Mouse (Mus musculus): ENCODE measurements at regions not wholly inside any gene's neighbourhood (a gene's known extent, or its start where the extent isn't known, plus 50 kb on each side); places are given as distances from the start of the nearest gene placed in this dataset.

- Histone ChIP-seq H3K4me1 (replicated peaks; ENCODE audit: insufficient read depth, low read length) (no peaks in the 10 kb centered on the region), H3K9ac (ENCODE audit: low read depth, low read length) (no peak overlapping the region), H3K27me3 (ENCODE audit: insufficient read depth, low read length) (no peaks in the 10 kb centered on the region), H3K27ac (no peak overlapping the region), H3K4me3 (replicated peaks; ENCODE audit: low read depth, low read length) (no peak overlapping the region), H3K9me3 (replicated peaks; ENCODE audit: low read length) (no peaks in the 10 kb centered on the region), H3K36me3 (ENCODE audit: insufficient read depth, low read length) (no peaks in the 10 kb centered on the region), H3K4me2 (ENCODE audit: low read length) (no peak overlapping the region)
- ATAC-seq (replicated peaks; ENCODE audit: low FRiP score, low read depth), result no peak
- no peak for TF ChIP-seq CTCF (IDR thresholded peaks at IDR 0.05; ENCODE audit: low read depth)
- WGBS, result 60% methylated on average over 2 of the region's 2 CpGs
- no peak for DNase-seq (ENCODE audit: low spot score)
Measured at GRCm38 (mm10) chr6:12171189-12171588, 263.6 kb downstream of the Phf14 start.

- no peak for TF ChIP-seq CTCF (IDR thresholded peaks at IDR 0.05; ENCODE audit: low read depth)
- no peak overlapping the region for H3K4me3 ChIP-seq (replicated peaks; ENCODE audit: low read depth, low read length)
- H3K9me3 ChIP-seq (replicated peaks; ENCODE audit: low read length), result no peaks in the 10 kb centered on the region
- no peak overlapping the region for H3K4me2 ChIP-seq (ENCODE audit: low read length)
- no peak overlapping the region for H3K9ac ChIP-seq (ENCODE audit: low read depth, low read length)
- H3K27ac ChIP-seq, result no peak overlapping the region
- no peak for DNase-seq (ENCODE audit: low spot score)
- no peaks in the 10 kb centered on the region for H3K27me3 ChIP-seq (ENCODE audit: insufficient read depth, low read length)
- no peak for ATAC-seq (replicated peaks; ENCODE audit: low FRiP score, low read depth)
- H3K36me3 ChIP-seq (ENCODE audit: insufficient read depth, low read length), result no peaks in the 10 kb centered on the region
- no peaks in the 10 kb centered on the region for H3K4me1 ChIP-seq (replicated peaks; ENCODE audit: insufficient read depth, low read length)
Measured at GRCm38 (mm10) chr6:12177996-12178395, 270.4 kb downstream of the Phf14 start.

GRCm38 (mm10) chr6:12180951-12181350, 273.3 kb downstream of the Phf14 start:
- no peak for TF ChIP-seq CTCF (IDR thresholded peaks at IDR 0.05; ENCODE audit: low read depth)
- Histone ChIP-seq H3K4me1 (replicated peaks; ENCODE audit: insufficient read depth, low read length) (no peaks in the 10 kb centered on the region), H3K9ac (ENCODE audit: low read depth, low read length) (no peak overlapping the region), H3K9me3 (replicated peaks; ENCODE audit: low read length) (no peaks in the 10 kb centered on the region), H3K4me2 (ENCODE audit: low read length) (no peak overlapping the region), H3K27me3 (ENCODE audit: insufficient read depth, low read length) (no peaks in the 10 kb centered on the region), H3K27ac (no peak overlapping the region), H3K36me3 (ENCODE audit: insufficient read depth, low read length) (no peaks in the 10 kb centered on the region), H3K4me3 (replicated peaks; ENCODE audit: low read depth, low read length) (no peak overlapping the region)
- WGBS, result 39% methylated on average over 3 of the region's 3 CpGs
- ATAC-seq (replicated peaks; ENCODE audit: low FRiP score, low read depth) (no peak), DNase-seq (ENCODE audit: low spot score) (no peak)

GRCm38 (mm10) chr6:12210190-12210589, 302.6 kb downstream of the Phf14 start:
- H3K9me3 ChIP-seq (replicated peaks; ENCODE audit: low read length), result no peaks in the 10 kb centered on the region
- H3K36me3 ChIP-seq (ENCODE audit: insufficient read depth, low read length), result no peaks in the 10 kb centered on the region
- H3K4me3 ChIP-seq (replicated peaks; ENCODE audit: low read depth, low read length), result no peak overlapping the region
- DNase-seq (ENCODE audit: low spot score), result no peak
- TF ChIP-seq CTCF (IDR thresholded peaks at IDR 0.05; ENCODE audit: low read depth), result no peak
- no peak for ATAC-seq (replicated peaks; ENCODE audit: low FRiP score, low read depth)
- no peaks in the 10 kb centered on the region for H3K4me1 ChIP-seq (replicated peaks; ENCODE audit: insufficient read depth, low read length)
- H3K27me3 ChIP-seq (ENCODE audit: insufficient read depth, low read length), result no peaks in the 10 kb centered on the region
- 54% methylated on average over 1 of the region's 1 CpGs for WGBS
- H3K4me2 ChIP-seq (ENCODE audit: low read length), result no peak overlapping the region
- H3K9ac ChIP-seq (ENCODE audit: low read depth, low read length), result no peak overlapping the region
- no peak overlapping the region for H3K27ac ChIP-seq

- no peak overlapping the region for H3K9ac ChIP-seq (ENCODE audit: low read depth, low read length)
- TF ChIP-seq CTCF (IDR thresholded peaks at IDR 0.05; ENCODE audit: low read depth), result no peak
- DNase-seq (ENCODE audit: low spot score), result peak; percentile 48
- no peak overlapping the region for H3K4me2 ChIP-seq (ENCODE audit: low read length)
- H3K9me3 ChIP-seq (replicated peaks; ENCODE audit: low read length), result no peaks in the 10 kb centered on the region
- no peaks in the 10 kb centered on the region for H3K36me3 ChIP-seq (ENCODE audit: insufficient read depth, low read length)
- 51% methylated on average over 12 of the region's 12 CpGs for WGBS
- no peak overlapping the region for H3K4me3 ChIP-seq (replicated peaks; ENCODE audit: low read depth, low read length)
- no peaks in the 10 kb centered on the region for H3K27me3 ChIP-seq (ENCODE audit: insufficient read depth, low read length)
- no peaks in the 10 kb centered on the region for H3K4me1 ChIP-seq (replicated peaks; ENCODE audit: insufficient read depth, low read length)
- ATAC-seq (replicated peaks; ENCODE audit: low FRiP score, low read depth), result no peak
- no peak overlapping the region for H3K27ac ChIP-seq
Measured at GRCm38 (mm10) chr6:12214526-12215177, 307.0 kb downstream of the Phf14 start.

- H3K4me1 ChIP-seq (replicated peaks; ENCODE audit: insufficient read depth, low read length), result no peaks in the 10 kb centered on the region
- DNase-seq (ENCODE audit: low spot score) (peak; percentile 34), ATAC-seq (replicated peaks; ENCODE audit: low FRiP score, low read depth) (no peak)
- H3K4me3 ChIP-seq (replicated peaks; ENCODE audit: low read depth, low read length), result no peak overlapping the region
- H3K27ac ChIP-seq, result no peak overlapping the region
- no peaks in the 10 kb centered on the region for H3K27me3 ChIP-seq (ENCODE audit: insufficient read depth, low read length)
- no peak overlapping the region for H3K4me2 ChIP-seq (ENCODE audit: low read length)
- TF ChIP-seq CTCF (IDR thresholded peaks at IDR 0.05; ENCODE audit: low read depth), result no peak
- H3K36me3 ChIP-seq (ENCODE audit: insufficient read depth, low read length), result no peaks in the 10 kb centered on the region
- H3K9me3 ChIP-seq (replicated peaks; ENCODE audit: low read length), result no peaks in the 10 kb centered on the region
- 31% methylated on average over 1 of the region's 1 CpGs for WGBS
- H3K9ac ChIP-seq (ENCODE audit: low read depth, low read length), result no peak overlapping the region
Measured at GRCm38 (mm10) chr6:12215178-12215553, 307.6 kb downstream of the Phf14 start.

GRCm38 (mm10) chr6:12244151-12244550, 336.5 kb downstream of the Phf14 start:
- Histone ChIP-seq H3K9ac (ENCODE audit: low read depth, low read length) (no peak overlapping the region), H3K9me3 (replicated peaks; ENCODE audit: low read length) (no peaks in the 10 kb centered on the region), H3K27me3 (ENCODE audit: insufficient read depth, low read length) (no peaks in the 10 kb centered on the region), H3K4me2 (ENCODE audit: low read length) (no peak overlapping the region), H3K36me3 (ENCODE audit: insufficient read depth, low read length) (no peaks in the 10 kb centered on the region), H3K4me1 (replicated peaks; ENCODE audit: insufficient read depth, low read length) (no peaks in the 10 kb centered on the region), H3K4me3 (replicated peaks; ENCODE audit: low read depth, low read length) (no peak overlapping the region), H3K27ac (no peak overlapping the region)
- TF ChIP-seq CTCF (IDR thresholded peaks at IDR 0.05; ENCODE audit: low read depth), result no peak
- DNase-seq (ENCODE audit: low spot score), result no peak
- no peak for ATAC-seq (replicated peaks; ENCODE audit: low FRiP score, low read depth)
- 30% methylated on average over 1 of the region's 1 CpGs for WGBS
